Mouse (Mus musculus) heart, embryonic 10.5 days (tissue): Measurements from ENCODE around the gene Pnpla7. TPM values are rescaled to one million over a fixed set of nuclear protein-coding genes. Genes with fewer than 3 reads are reported as not detected.
A peak's percentile ranks its signal among the peaks of the same experiment; 100 is the strongest.

ENCODE experiments used
- DNase-seq: peaks from one replicate; pipeline ENCODE4 v3.0.0-alpha.2; 2017; ENCODE audit warnings: low spot score
- H3K27ac ChIP-seq: fragments of 300-500 bp; sonication (generic); 2 replicates; pipeline ENCODE4 v1.5.1; 2016; ENCODE audit warnings: mild to moderate bottlenecking
- H3K27me3 ChIP-seq: fragments of 300-500 bp; sonication (generic); 2 replicates; pipeline ENCODE4 v1.6.1; 2016; ENCODE audit warnings: mild to moderate bottlenecking; ENCODE audit not compliant: poor library complexity, insufficient read depth, severe bottlenecking
- H3K36me3 ChIP-seq: fragments of 300-500 bp; sonication (generic); 2 replicates; pipeline ENCODE4 v1.6.1; 2016; ENCODE audit warnings: mild to moderate bottlenecking, moderate library complexity
- H3K4me1 ChIP-seq: fragments of 300-500 bp; sonication (generic); 2 replicates; pipeline ENCODE4 v1.6.1; 2016; ENCODE audit warnings: mild to moderate bottlenecking
- H3K4me3 ChIP-seq: fragments of 300-500 bp; sonication (generic); 2 replicates; pipeline ENCODE4 v1.5.1; 2016; ENCODE audit warnings: mild to moderate bottlenecking, moderate library complexity
- H3K9me3 ChIP-seq: fragments of 300-500 bp; sonication (generic); 2 replicates; pipeline ENCODE4 v1.6.1; 2016; ENCODE audit warnings: mild to moderate bottlenecking, moderate library complexity
- WGBS: fragments of 180-500 bp; shearing (Covaris S2); methylation state at CpG from one replicate; pipeline ENCODE4 v1.1.7; 2016; 5-methylcytosine and 5-hydroxymethylcytosine counted together
- polyA plus RNA-seq: library from polyadenylated mRNA; unstranded; fragments of >200 nt; fragmentation: Nextera tagmentation; extraction: Ambion mirVana; gene quantifications from 2 replicates; pipeline ENCODE4 v1.2.1, GENCODE M21; 2016

The Pnpla7 gene
- polyA plus RNA-seq, 1 experiment from 2014 or later = 7.9 TPM

- 95% methylated on average over 5 of the region's 5 CpGs for WGBS
- no peak for DNase-seq
Observed at GRCm38 (mm10) chr2:25063523-25063922, 87.7 kb downstream of the Pnpla7 start.

GRCm38 (mm10) chr2:25064285-25064684 is 88.5 kb downstream of the Pnpla7 start:
- 85% methylated on average over 1 of the region's 1 CpGs for WGBS
- H3K4me3 ChIP-seq = no peak overlapping the region
- no peak overlapping the region for H3K27ac ChIP-seq
- H3K9me3 ChIP-seq = no peaks in the 10 kb centered on the region
- peaks cover 34% of the 10 kb centered on the region for H3K36me3 ChIP-seq
- H3K4me1 ChIP-seq = no peaks in the 10 kb centered on the region
- H3K27me3 ChIP-seq = no peaks in the 10 kb centered on the region
- DNase-seq = no peak

More at GRCm38 (mm10) chr2:25063523-25063922, 87.7 kb downstream of the Pnpla7 start:
- no peak overlapping the region for H3K27ac ChIP-seq
- no peaks in the 10 kb centered on the region for H3K9me3 ChIP-seq
- H3K27me3 ChIP-seq = no peaks in the 10 kb centered on the region
- no peaks in the 10 kb centered on the region for H3K4me1 ChIP-seq
- peaks cover 38% of the 10 kb centered on the region for H3K36me3 ChIP-seq
- H3K4me3 ChIP-seq = no peak overlapping the region

GRCm38 (mm10) chr2:25065537-25065936 is 89.7 kb downstream of the Pnpla7 start:
- no peak for DNase-seq
- Histone ChIP-seq H3K36me3 (peaks cover 21% of the 10 kb centered on the region; the same call in 1 of the 2 replicates), H3K4me3 (no peak overlapping the region), H3K27me3 (no peaks in the 10 kb centered on the region), H3K27ac (no peak overlapping the region), H3K9me3 (no peaks in the 10 kb centered on the region), H3K4me1 (no peaks in the 10 kb centered on the region)

GRCm38 (mm10) chr2:25066552-25066951 is 90.7 kb downstream of the Pnpla7 start:
- H3K27ac ChIP-seq = no peak overlapping the region
- H3K27me3 ChIP-seq = no peaks in the 10 kb centered on the region
- WGBS = 75% methylated on average over 4 of the region's 4 CpGs
- no peaks in the 10 kb centered on the region for H3K4me1 ChIP-seq
- no peaks in the 10 kb centered on the region for H3K9me3 ChIP-seq
- DNase-seq = no peak
- peaks cover 12% of the 10 kb centered on the region; the same call in 1 of the 2 replicates for H3K36me3 ChIP-seq
- H3K4me3 ChIP-seq = no peak overlapping the region

GRCm38 (mm10) chr2:25069537-25069936 is 93.7 kb downstream of the Pnpla7 start:
- Histone ChIP-seq H3K4me3 (no peak overlapping the region), H3K9me3 (no peaks in the 10 kb centered on the region), H3K4me1 (no peaks in the 10 kb centered on the region), H3K27me3 (no peaks in the 10 kb centered on the region), H3K27ac (no peak overlapping the region), H3K36me3 (no peaks in the 10 kb centered on the region)
- 74% methylated on average over 4 of the region's 4 CpGs for WGBS
- DNase-seq = no peak

- no peaks in the 10 kb centered on the region for H3K27me3 ChIP-seq
- H3K36me3 ChIP-seq = no peaks in the 10 kb centered on the region
- no peak overlapping the region for H3K27ac ChIP-seq
- no peaks in the 10 kb centered on the region for H3K9me3 ChIP-seq
- no peak overlapping the region for H3K4me3 ChIP-seq
- 87% methylated on average over 4 of the region's 4 CpGs for WGBS
- DNase-seq = no peak
- H3K4me1 ChIP-seq = no peaks in the 10 kb centered on the region
Observed at GRCm38 (mm10) chr2:25072398-25072797, 96.6 kb downstream of the Pnpla7 start.

GRCm38 (mm10) chr2:25075506-25075905 is 99.7 kb downstream of the Pnpla7 start:
- no peaks in the 10 kb centered on the region for H3K27me3 ChIP-seq
- no peaks in the 10 kb centered on the region for H3K9me3 ChIP-seq
- no peak for DNase-seq
- H3K4me1 ChIP-seq = no peaks in the 10 kb centered on the region
- no peak overlapping the region for H3K27ac ChIP-seq
- no peak overlapping the region for H3K4me3 ChIP-seq
- WGBS = 78% methylated on average over 4 of the region's 4 CpGs
- H3K36me3 ChIP-seq = no peaks in the 10 kb centered on the region

GRCm38 (mm10) chr2:25078967-25079366 is 103.1 kb downstream of the Pnpla7 start:
- Histone ChIP-seq H3K4me1 (no peaks in the 10 kb centered on the region), H3K27ac (no peak overlapping the region), H3K27me3 (peaks cover 3% of the 10 kb centered on the region; the same call in 1 of the 2 replicates), H3K9me3 (no peaks in the 10 kb centered on the region), H3K36me3 (no peaks in the 10 kb centered on the region), H3K4me3 (no peak overlapping the region)
- WGBS = 73% methylated on average over 1 of the region's 1 CpGs
- DNase-seq = no peak

GRCm38 (mm10) chr2:25080076-25080475 is 104.2 kb downstream of the Pnpla7 start, which contains the start of gene Entpd8:
Gene Entpd8, plus strand, starts transcription at chr2:25080304.
- Histone ChIP-seq H3K27me3 (peaks cover 7% of the 10 kb centered on the region), H3K4me1 (no peaks in the 10 kb centered on the region), H3K4me3 (no peak within 1 kb of the TSS), H3K27ac (no peak within 1 kb of the TSS), H3K36me3 (no peaks in the 10 kb centered on the region), H3K9me3 (no peaks in the 10 kb centered on the region)
- WGBS = 55% methylated on average over 5 of the region's 5 CpGs
- no peak for DNase-seq

GRCm38 (mm10) chr2:25083697-25084096 is 107.9 kb downstream of the Pnpla7 start:
- H3K27ac ChIP-seq = no peak overlapping the region
- DNase-seq = no peak
- H3K4me3 ChIP-seq = no peak overlapping the region
- peaks cover 7% of the 10 kb centered on the region for H3K27me3 ChIP-seq
- no peaks in the 10 kb centered on the region for H3K4me1 ChIP-seq
- no peaks in the 10 kb centered on the region for H3K36me3 ChIP-seq
- H3K9me3 ChIP-seq = no peaks in the 10 kb centered on the region
- 78% methylated on average over 4 of the region's 4 CpGs for WGBS

- Histone ChIP-seq H3K4me1 (no peaks in the 10 kb centered on the region), H3K4me3 (no peak overlapping the region), H3K27me3 (peaks cover 7% of the 10 kb centered on the region), H3K9me3 (no peaks in the 10 kb centered on the region), H3K36me3 (no peaks in the 10 kb centered on the region), H3K27ac (no peak overlapping the region)
- 86% methylated on average over 5 of the region's 5 CpGs for WGBS
- no peak for DNase-seq
Observed at GRCm38 (mm10) chr2:25085571-25085970, 109.7 kb downstream of the Pnpla7 start.

GRCm38 (mm10) chr2:25087842-25088241 is 112.0 kb downstream of the Pnpla7 start:
- DNase-seq = no peak
- Histone ChIP-seq H3K27ac (no peak overlapping the region), H3K36me3 (no peaks in the 10 kb centered on the region), H3K27me3 (peaks cover 17% of the 10 kb centered on the region), H3K4me3 (no peak overlapping the region), H3K4me1 (no peaks in the 10 kb centered on the region), H3K9me3 (no peaks in the 10 kb centered on the region)
- 97% methylated on average over 2 of the region's 2 CpGs for WGBS

GRCm38 (mm10) chr2:25088636-25089035 is 112.8 kb downstream of the Pnpla7 start:
- 74% methylated on average over 3 of the region's 3 CpGs for WGBS

GRCm38 (mm10) chr2:25094785-25095108 is 118.9 kb downstream of the Pnpla7 start:
- Histone ChIP-seq H3K27ac (no peak overlapping the region), H3K27me3 (peaks cover 61% of the 10 kb centered on the region), H3K36me3 (no peaks in the 10 kb centered on the region), H3K4me3 (peak overlapping the region; percentile 42), H3K4me1 (peaks cover 9% of the 10 kb centered on the region), H3K9me3 (no peaks in the 10 kb centered on the region)
- DNase-seq = no peak
- 39% methylated on average over 17 of the region's 17 CpGs for WGBS

More at GRCm38 (mm10) chr2:25088636-25089035, 112.8 kb downstream of the Pnpla7 start:
- Histone ChIP-seq H3K9me3 (no peaks in the 10 kb centered on the region), H3K36me3 (no peaks in the 10 kb centered on the region), H3K4me3 (no peak overlapping the region), H3K4me1 (no peaks in the 10 kb centered on the region), H3K27me3 (peaks cover 24% of the 10 kb centered on the region), H3K27ac (no peak overlapping the region)
- no peak for DNase-seq
